Mouse (Mus musculus): ENCODE measurements around the gene Snf8. TPM values are rescaled to one million over a fixed set of nuclear protein-coding genes. Genes with fewer than 3 reads are reported as not detected.
A peak's percentile ranks its signal among the peaks of the same experiment; 100 is the strongest.

Snf8 gene
- total RNA-seq, 2 experiments from 2014 or later: 84.2 to 90.8 TPM

DNA sequence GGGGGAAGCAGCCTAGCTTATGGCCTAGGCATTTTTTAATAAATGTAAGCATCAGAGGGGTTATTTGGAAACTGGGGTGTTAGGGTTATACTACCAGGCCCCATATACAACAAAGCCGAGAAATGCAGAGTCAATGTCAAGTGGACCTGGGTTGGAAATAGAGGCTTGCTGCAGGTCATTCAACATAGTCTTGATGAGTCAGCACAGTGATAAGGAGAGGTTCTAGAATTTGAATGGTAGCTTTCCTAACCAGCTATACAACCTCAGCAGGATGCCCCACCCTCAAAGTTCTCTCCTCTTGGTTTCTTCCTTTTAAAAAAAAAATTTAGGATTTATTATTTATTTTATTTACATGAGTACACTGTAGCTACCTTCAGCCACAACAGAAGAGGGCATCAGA is 36.3 kb downstream of the Snf8 start:
- no peak for DNase-seq (ENCODE audit: low spot score in 2 of 2)

DNA sequence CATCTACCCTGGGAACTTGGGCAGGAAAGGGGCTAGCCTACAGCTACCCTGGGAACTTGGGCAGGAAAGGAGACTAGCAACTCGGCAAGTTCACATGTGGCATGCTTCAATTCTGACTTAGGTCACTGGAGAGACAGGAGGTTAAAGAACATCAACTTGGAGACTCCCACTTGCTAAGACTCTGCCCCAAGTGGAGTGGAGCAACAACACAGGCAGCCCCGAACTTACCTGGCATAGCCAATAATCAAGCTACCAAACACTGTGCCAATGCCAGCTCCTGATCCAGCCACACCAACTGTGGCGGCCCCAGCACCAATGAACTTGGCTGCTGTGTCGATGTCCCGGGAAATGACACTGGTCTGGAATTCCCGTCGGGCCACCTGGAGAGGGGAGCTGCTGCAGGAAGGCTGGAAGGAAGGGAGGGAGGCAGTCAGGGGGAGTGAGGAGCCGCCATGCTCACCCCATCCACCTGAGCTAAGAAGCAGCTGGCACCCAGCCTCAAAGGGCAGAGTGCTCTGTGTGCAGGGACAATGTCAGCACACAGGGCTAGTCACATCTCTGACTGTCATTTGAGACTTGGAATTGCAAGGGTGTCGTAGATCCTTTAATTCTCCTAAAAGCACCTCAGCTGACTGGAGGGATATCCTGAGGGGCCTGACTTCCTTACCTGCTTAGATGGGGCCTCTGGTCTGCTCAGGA is 38.8 kb downstream of the Snf8 start:
- no peak for DNase-seq (ENCODE audit: low spot score in 2 of 2)

DNA sequence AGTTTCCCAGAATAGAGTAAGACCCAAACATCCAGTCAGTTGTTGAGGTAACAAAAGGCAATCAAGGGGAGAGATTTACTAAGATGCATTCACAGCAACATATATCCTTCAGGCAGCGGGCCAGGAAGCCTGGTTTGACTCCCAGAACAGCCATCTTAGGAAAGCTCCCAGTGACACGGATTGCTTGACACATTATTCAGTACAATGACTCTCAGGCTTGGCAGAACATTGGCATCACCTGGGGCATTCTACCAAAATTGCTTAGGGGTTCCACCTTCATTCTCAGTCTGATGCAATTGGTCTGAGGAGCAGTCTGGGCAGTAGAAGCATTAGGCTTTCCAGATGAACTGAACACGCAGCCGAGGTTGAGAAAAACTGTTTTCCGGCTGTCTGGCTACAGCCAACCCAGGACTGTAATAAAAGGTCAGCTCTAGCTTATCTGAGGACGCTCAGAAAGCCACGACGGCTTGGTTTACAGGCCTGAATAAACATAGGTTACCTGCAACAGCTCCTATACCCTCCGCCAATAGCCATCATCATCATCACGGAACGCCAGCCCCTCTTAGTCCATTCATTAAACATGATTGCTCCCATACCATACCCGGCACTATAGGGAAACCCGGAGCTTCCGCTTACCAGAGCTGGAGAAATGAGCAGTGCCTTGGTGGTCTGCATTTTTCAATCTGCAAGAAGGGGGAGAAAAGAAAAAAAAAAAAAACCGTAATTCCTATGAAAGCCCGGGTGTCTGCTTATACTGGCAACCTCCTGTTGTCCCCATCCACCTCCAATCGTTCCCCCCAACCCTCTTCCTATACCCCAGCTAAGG is 39.9 kb downstream of the Snf8 start:
- no peak for DNase-seq (ENCODE audit: low spot score in 2 of 2)

DNA sequence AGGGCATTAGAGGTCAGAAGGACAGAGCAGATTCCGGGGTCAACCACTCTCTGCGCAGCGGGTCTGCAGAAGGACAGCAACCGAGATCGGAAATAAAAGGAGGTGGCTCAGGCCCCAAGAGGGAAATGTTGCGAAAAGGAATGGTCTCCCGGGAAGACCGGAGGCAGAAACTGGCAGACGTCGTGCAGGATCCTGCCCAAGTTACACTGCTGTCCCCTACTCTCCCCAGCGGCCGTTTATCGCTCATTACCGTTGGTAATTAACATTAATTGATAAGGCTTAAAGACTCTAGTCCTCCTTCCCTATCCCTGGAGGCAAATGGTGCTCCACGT is 40.5 kb downstream of the Snf8 start:
- peak in 1 of 2 experiments; percentile 22 for DNase-seq (ENCODE audit: low spot score in 2 of 2)

DNA sequence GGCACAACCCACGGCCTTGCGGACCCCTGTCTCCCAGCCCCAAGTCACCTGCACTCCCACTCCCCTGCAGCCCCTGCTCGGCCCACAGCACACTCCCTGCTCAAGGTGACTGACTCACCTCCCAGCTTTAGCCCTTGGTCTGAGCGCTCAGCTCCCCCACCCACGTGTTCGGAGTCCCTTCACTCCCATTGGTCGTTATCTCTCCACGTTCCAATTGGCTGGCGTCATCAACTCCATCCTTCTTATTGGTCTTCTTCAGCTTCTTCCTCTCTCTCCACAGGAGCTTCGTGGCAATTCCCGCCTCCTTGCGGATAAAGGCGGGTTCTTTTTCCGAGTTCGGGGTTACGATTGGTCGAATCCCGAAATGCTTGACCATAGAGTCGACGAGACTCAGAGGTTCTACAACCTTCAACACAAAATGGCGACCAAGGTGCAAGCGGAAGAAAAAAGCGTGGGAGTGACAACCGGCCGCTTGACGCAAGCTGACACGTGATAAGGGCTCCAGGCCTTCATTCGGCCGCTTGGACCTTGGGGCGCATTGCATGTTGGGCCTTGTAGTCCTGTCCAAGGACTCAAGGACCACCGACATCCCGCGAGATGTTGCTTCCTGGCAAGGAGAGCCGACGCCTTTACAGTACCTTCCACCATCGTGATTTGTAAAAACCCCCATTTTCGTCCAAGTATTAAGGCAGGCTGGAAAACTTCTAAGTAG is 41.0 kb downstream of the Snf8 start, which contains the start of gene Atp5g1:
Atp5g1 (minus strand) TSS at position 162 of the 712 bp plus-strand sequence.
- peak; percentile 98 to 100 for DNase-seq (ENCODE audit: low spot score in 2 of 2)

DNA sequence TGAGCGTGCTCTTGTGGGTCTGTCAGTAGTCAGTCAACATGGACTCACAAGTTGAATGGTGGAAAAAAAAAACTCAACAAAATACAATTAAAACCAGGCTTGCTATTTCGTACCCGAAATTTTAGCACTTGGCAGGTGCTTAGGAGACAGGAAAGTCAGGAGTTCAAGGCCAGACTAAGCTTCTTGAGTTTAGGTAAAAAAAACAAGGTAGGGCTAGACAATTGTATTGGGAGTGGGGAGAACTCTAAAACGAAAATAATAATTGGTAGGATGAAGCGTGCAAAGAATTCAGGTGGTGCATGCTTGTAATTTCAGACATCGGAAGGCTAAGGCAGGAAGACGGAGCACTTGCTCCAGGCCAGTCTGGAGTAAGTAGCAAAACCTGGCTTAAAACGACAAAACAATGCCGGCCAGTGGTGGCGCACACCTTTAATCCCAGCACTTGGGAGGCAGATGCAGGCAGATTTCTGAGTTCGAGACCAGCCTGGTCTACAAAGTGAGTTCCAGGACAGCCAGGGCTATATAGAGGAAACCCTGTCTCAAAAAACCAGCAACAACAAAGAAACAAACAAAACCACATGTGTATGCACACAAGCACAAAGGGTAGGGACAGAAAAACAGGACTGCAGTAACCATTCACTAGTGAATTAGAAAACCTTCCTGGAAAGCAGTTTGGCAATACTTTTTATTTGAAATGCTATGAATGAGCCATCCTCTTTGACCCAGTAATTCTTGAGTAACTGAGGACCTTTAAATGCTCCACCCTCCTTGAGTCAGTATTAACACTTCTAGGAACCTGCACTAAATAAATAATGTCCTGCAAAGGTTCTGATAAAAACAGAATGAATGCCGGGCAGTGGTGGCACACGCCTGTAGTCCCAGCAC is 41.8 kb downstream of the Snf8 start:
- DNase-seq (ENCODE audit: low spot score in 2 of 2): no peak

DNA sequence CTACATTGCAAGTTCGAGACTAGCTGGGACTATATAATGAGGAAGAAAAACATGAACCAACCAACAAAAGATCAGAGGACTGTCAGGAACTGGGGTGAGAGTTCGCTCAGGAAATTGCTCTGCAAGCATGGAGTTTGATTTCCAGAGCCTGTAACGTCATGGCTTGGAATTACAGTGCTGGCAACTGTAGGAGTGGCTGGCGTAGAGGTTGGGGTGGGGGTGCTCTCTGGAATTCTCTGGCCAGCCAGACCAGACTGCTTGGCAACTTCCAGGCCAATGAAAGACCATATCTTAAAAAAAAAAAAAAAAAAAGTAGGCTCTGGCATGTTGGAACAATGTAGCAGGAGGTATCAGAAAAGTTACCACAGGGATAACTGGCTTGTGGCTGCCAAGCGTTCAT is 46.1 kb downstream of the Snf8 start:
- no peak for DNase-seq (ENCODE audit: low spot score in 2 of 2)

DNA sequence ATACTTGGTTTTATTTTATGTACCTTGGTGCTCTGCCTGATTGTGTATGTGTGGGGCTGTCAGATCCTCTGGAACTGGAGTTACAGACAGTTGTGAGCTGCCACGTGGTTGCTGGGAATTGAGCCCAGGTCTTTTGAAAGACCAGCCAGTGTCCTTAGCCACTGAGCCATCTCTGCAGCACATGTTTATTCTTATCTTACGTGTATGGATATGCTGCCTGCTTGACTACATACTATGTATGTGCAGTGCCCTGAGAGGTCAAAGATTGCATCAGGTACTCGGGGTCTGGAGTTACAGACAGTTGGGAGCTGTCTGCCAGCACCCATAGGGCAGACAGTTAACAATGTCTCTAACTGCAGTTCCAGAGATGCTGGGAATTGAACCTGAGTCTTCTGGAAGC is 48.0 kb downstream of the Snf8 start:
- DNase-seq (ENCODE audit: low spot score in 2 of 2): no peak

DNA sequence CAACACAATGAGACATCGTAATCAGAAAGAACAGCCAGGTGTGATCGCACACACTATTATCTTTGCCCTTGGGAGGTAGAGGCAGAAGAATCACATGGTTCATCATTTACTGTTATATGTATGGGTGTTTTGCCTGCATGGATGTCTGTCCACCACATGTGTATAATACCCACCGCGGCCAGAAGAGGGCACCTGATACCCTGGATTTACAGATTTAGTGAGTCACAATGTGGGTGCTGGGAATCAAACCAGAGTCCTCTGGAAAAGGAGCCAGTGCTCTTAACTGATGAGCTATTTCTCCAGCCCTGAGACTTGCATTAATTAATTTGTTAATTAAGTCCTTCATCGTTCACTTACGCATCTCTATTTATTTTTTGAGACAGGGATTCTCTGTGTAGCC is 53.3 kb downstream of the Snf8 start:
- no peak for DNase-seq (ENCODE audit: low spot score in 2 of 2)

DNA sequence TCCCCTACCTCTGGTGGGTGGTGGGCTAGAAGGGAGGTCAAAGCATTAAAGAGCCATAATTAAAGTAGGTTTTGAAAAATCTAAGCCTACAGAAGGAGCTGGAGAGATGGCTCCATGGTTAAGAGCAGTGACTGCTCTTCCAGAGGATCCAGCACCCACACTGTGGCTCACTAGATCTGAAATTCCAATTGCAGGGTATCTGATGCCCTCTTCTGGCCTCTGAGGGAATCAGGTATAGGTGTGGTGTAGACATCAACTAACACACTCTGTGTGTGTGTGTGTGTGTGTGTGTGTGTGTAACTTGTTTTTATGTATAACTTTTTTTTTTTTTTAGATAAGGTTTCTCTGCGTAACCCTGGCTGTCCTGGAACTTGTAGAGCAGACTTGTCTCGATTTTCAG is 56.4 kb downstream of the Snf8 start:
- no peak for DNase-seq (ENCODE audit: low spot score in 2 of 2)

DNA sequence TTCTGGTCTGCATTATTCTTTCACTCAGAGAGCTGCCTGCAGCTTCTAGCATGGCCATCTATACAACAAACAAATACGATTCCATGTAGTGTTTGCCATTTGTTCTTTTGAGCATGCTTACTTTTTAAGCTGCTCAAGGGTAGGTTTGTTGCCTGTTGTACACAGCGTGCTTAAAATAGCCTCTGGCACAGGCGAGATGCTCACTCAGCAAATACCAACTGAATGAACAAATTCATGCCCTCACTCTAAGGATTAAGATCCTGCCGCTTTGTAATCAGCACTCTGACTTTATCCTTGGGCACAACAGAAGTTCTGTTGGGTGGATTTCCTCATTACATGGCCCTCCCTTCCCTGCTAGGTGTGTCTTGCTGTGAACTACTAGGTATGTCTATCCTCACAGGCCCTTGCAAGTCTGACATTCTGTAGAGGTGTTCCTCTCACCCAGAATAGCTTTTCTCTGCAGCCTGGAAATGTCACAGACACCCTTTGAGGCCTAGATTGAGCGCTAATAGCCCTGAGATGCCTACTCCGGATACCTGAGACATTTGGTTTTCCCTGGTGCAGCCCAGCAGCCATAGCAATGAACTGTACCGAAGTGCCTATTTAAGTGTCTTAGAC is 58.1 kb downstream of the Snf8 start:
- DNase-seq (ENCODE audit: low spot score in 2 of 2): no peak

DNA sequence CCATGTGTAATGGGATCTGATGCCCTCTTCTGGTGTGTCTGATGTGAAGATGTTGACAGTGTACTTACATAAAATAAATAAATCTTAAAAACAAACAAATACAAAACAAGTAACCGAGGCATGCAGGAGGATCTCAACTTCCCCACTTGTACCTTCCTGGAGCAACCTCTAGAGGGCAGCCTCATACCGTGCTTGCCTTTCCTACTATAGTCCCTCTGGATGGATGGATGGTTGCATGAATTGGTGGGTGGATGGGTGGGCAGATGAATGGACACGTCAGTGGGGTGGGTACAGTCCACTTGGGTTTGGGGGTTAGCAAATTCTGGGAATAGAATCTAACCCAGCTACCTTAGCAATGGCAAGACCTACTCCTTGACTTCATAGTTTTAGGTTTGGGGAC is 58.7 kb downstream of the Snf8 start:
- DNase-seq (ENCODE audit: low spot score in 2 of 2): no peak

Other genes with a start within 250 kb of the Snf8 start
- 10 to 100 TPM; 43.7 to 46.5 TPM for gene Phospho1, start 210.4 kb upstream of the Snf8 start, total RNA-seq (2021)
- 1 to 10 TPM; 1.8 to 2.6 TPM for gene Gngt2, start 197.7 kb upstream of the Snf8 start, total RNA-seq (2021)
- gene Abi3, start 192.4 kb upstream of the Snf8 start, total RNA-seq (2021): 1 to 10 TPM; 6.0 to 6.7 TPM
- gene B4galnt2, start 120.0 kb upstream of the Snf8 start, total RNA-seq (2021): not detected
- under 1 TPM; 0.10 to 0.18 TPM for gene Igf2bp1, start 28.9 kb upstream of the Snf8 start, total RNA-seq (2021)
- gene Gip, start 10.3 kb upstream of the Snf8 start, total RNA-seq (2021): not detected
- gene Ube2z, start 30.5 kb downstream of the Snf8 start, total RNA-seq (2021): 10 to 100 TPM; 54.4 to 55.3 TPM
- 100 to 1,000 TPM; 585 to 616 TPM for gene Atp5g1, start 40.8 kb downstream of the Snf8 start, total RNA-seq (2021)
- gene Calcoco2, start 77.1 kb downstream of the Snf8 start, total RNA-seq (2021): under 1 TPM in 1 of 2 experiments, not detected in 1; 0.21 TPM
- 1 to 10 TPM in 1 of 2 experiments, under 1 TPM in 1; 0.41 to 1.1 TPM for gene Ttll6, start 98.9 kb downstream of the Snf8 start, total RNA-seq (2021)
- gene Hoxb13, start 159.4 kb downstream of the Snf8 start, total RNA-seq (2021): not detected
- gene Hoxb9, start 236.6 kb downstream of the Snf8 start, total RNA-seq (2021): not detected
- gene Hoxb8, start 247.0 kb downstream of the Snf8 start, total RNA-seq (2021): not detected